Mouse (Mus musculus) stomach, embryonic 15.5 days (tissue): ENCODE measurements at regions not wholly inside any gene's neighbourhood (a gene's known extent, or its start where the extent isn't known, plus 50 kb on each side); places are given as distances from the start of the nearest gene placed in this dataset.

ENCODE experiments used
- ATAC-seq: fragments of 200-750 bp; cut with Nextera tagmentation; 2 replicates; pipeline ENCODE4 v1.8.0; 2017; ENCODE audit warnings: low read depth, moderate number of reproducible peaks, moderate TSS enrichment; ENCODE audit not compliant: insufficient read depth, low FRiP score
- H3K27ac ChIP-seq: fragments of 300-500 bp; sonication (generic); 2 replicates; pipeline ENCODE4 v1.5.1; 2015; ENCODE audit warnings: mild to moderate bottlenecking, inconsistent platforms
- H3K27me3 ChIP-seq: fragments of 300-500 bp; sonication (generic); replicated peaks from 2 replicates; pipeline ENCODE4 v1.6.1; 2015; ENCODE audit warnings: inconsistent platforms
- H3K36me3 ChIP-seq: fragments of 300-500 bp; sonication (generic); 2 replicates; pipeline ENCODE4 v1.6.1; 2015; ENCODE audit warnings: inconsistent platforms
- H3K4me1 ChIP-seq: fragments of 300-500 bp; sonication (generic); 2 replicates; pipeline ENCODE4 v1.6.1; 2015; ENCODE audit warnings: inconsistent platforms
- H3K4me2 ChIP-seq: fragments of 300-500 bp; sonication (generic); 2 replicates; pipeline ENCODE4 v1.6.1; 2015; ENCODE audit warnings: mild to moderate bottlenecking, inconsistent platforms
- H3K4me3 ChIP-seq: fragments of 300-500 bp; sonication (generic); replicated peaks from 2 replicates; pipeline ENCODE4 v1.5.1; 2015; ENCODE audit warnings: inconsistent platforms
- H3K9ac ChIP-seq: fragments of 300-500 bp; sonication (generic); 2 replicates; pipeline ENCODE4 v1.6.1; 2015; ENCODE audit warnings: inconsistent platforms
- H3K9me3 ChIP-seq: fragments of 300-500 bp; sonication (generic); 2 replicates; pipeline ENCODE4 v1.6.1; 2016; ENCODE audit warnings: inconsistent platforms
- WGBS: fragments of 180-500 bp; shearing (Covaris S2); methylation state at CpG from one replicate; pipeline ENCODE4 v1.1.7; 2015; 5-methylcytosine and 5-hydroxymethylcytosine counted together

GRCm38 (mm10) chr9:43684596-43684995 lies 59.2 kb upstream of the Nectin1 start:
- H3K27ac ChIP-seq, result no peak overlapping the region
- no peaks in the 10 kb centered on the region for H3K4me1 ChIP-seq
- no peak overlapping the region for H3K4me2 ChIP-seq
- ATAC-seq, result no peak
- H3K36me3 ChIP-seq, result no peaks in the 10 kb centered on the region
- no peak overlapping the region for H3K9ac ChIP-seq
- WGBS, result 72% methylated on average over 5 of the region's 5 CpGs
- H3K9me3 ChIP-seq, result no peaks in the 10 kb centered on the region
- H3K4me3 ChIP-seq, result no peak overlapping the region
- H3K27me3 ChIP-seq, result no peaks in the 10 kb centered on the region

GRCm38 (mm10) chr9:43692015-43692414 lies 51.8 kb upstream of the Nectin1 start:
- Histone ChIP-seq H3K27me3 (no peaks in the 10 kb centered on the region), H3K36me3 (no peaks in the 10 kb centered on the region), H3K4me3 (no peak overlapping the region), H3K27ac (no peak overlapping the region), H3K9ac (no peak overlapping the region), H3K4me1 (no peaks in the 10 kb centered on the region), H3K9me3 (no peaks in the 10 kb centered on the region), H3K4me2 (no peak overlapping the region)
- no peak for ATAC-seq
- whole genome bisulfite sequencing, result 67% methylated on average over 1 of the region's 1 CpGs

- Histone ChIP-seq H3K9ac (no peak overlapping the region), H3K27ac (no peak overlapping the region), H3K9me3 (no peaks in the 10 kb centered on the region), H3K36me3 (no peaks in the 10 kb centered on the region), H3K4me2 (no peak overlapping the region), H3K27me3 (no peaks in the 10 kb centered on the region), H3K4me1 (no peaks in the 10 kb centered on the region), H3K4me3 (no peak overlapping the region)
- ATAC-seq, result no peak
- WGBS, result 83% methylated on average over 10 of the region's 10 CpGs
Measured at GRCm38 (mm10) chr9:43692538-43692937, 51.2 kb upstream of the Nectin1 start.
